Mouse (Mus musculus) heart, embryonic 16.5 days (tissue): Measurements from ENCODE around the gene Msrb3. TPM values are rescaled to one million over a fixed set of nuclear protein-coding genes. Genes with fewer than 3 reads are reported as not detected.

ENCODE experiments used
- ATAC-seq: fragments of 200-750 bp; cut with Nextera tagmentation; replicated peaks from 2 replicates; pipeline ENCODE4 v1.8.0; 2017; ENCODE audit warnings: moderate number of reproducible peaks; ENCODE audit not compliant: insufficient read depth, low FRiP score; ENCODE audit errors: extremely low read depth
- H3K27ac ChIP-seq: fragments of 300-500 bp; sonication (generic); 2 replicates; pipeline ENCODE4 v1.5.1; 2014; ENCODE audit warnings: mild to moderate bottlenecking, low read length, control low read depth, moderate library complexity
- H3K27me3 ChIP-seq: fragments of 300-500 bp; sonication (generic); 2 replicates; pipeline ENCODE4 v1.6.1; 2014; ENCODE audit warnings: low read length, mixed read lengths; ENCODE audit not compliant: control insufficient read depth, insufficient read depth
- H3K36me3 ChIP-seq: fragments of 300-500 bp; sonication (generic); 2 replicates; pipeline ENCODE4 v1.6.1; 2014; ENCODE audit not compliant: control insufficient read depth, insufficient read depth
- H3K4me1 ChIP-seq: fragments of 300-500 bp; sonication (generic); 2 replicates; pipeline ENCODE4 v1.6.1; 2014; ENCODE audit warnings: low read length, mixed read lengths; ENCODE audit not compliant: control insufficient read depth, insufficient read depth
- H3K4me2 ChIP-seq: fragments of 300-500 bp; sonication (generic); 2 replicates; pipeline ENCODE4 v1.6.1; 2014; ENCODE audit warnings: low read depth, mild to moderate bottlenecking, control low read depth, low read length
- H3K4me3 ChIP-seq: fragments of 300-500 bp; sonication (generic); 2 replicates; pipeline ENCODE4 v1.5.1; 2014; ENCODE audit warnings: mild to moderate bottlenecking, control low read depth, low read length
- H3K9ac ChIP-seq: fragments of 300-500 bp; sonication (generic); 2 replicates; pipeline ENCODE4 v1.6.1; 2014; ENCODE audit warnings: low read length, control low read depth
- H3K9me3 ChIP-seq: fragments of 300-500 bp; sonication (generic); replicated peaks from 2 replicates; pipeline ENCODE4 v1.6.1; 2016; ENCODE audit warnings: low read length; ENCODE audit not compliant: control insufficient read depth
- WGBS: fragments of 180-500 bp; shearing (Covaris S2); extraction: QIAGEN DNeasy Blood & Tissue Kit; methylation state at CpG from one replicate; pipeline ENCODE4 v1.1.7; 2014; 5-methylcytosine and 5-hydroxymethylcytosine counted together
- polyA plus RNA-seq: library from polyadenylated mRNA; unstranded; fragments of >200 nt; fragmentation: Nextera tagmentation; extraction: Ambion mirVana; gene quantifications from 2 replicates; pipeline ENCODE4 v1.2.1, GENCODE M21; 2015

Gene Msrb3
- polyA plus RNA-seq, 1 experiment from 2014 or later, result 38.3 TPM

DNA sequence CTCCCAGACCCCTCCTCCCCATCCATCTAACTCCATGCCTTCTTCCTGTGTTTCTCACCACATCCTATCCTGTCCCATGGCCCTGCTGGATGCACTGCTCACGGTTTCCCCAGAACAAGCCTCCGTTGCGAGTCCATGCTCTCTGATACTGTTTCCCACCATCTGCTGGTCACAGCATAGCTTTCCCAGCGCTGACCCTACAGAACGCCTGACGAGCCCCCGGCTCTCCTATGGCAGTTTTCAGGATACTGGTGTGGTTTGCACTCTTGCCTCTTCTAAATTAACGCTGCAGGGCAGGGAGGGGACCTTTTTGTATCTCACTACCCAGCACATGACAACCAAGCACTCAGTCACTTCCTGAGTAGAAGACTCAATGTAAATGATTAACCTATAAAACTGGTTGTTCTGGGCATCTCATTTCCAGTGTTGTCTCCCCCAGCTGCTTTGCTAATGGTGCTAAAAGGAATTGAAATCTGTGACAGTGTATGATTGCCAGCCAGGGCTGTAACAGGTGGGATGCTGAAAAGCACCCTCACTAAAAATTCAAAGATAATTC is 25.2 kb downstream of the Msrb3 start:
- Histone ChIP-seq H3K4me2 (peak overlapping the region; percentile 43), H3K4me3 (no peak overlapping the region; the same call in 1 of the 2 replicates), H3K36me3 (peaks cover 10% of the 10 kb centered on the region; the same call in 1 of the 2 replicates), H3K4me1 (peaks cover 53% of the 10 kb centered on the region), H3K9ac (peak overlapping the region; percentile 39), H3K9me3 (no peaks in the 10 kb centered on the region), H3K27me3 (no peaks in the 10 kb centered on the region), H3K27ac (peak overlapping the region; percentile 89)
- WGBS, result 43% methylated on average over 8 of the region's 8 CpGs
- no peak for ATAC-seq

DNA sequence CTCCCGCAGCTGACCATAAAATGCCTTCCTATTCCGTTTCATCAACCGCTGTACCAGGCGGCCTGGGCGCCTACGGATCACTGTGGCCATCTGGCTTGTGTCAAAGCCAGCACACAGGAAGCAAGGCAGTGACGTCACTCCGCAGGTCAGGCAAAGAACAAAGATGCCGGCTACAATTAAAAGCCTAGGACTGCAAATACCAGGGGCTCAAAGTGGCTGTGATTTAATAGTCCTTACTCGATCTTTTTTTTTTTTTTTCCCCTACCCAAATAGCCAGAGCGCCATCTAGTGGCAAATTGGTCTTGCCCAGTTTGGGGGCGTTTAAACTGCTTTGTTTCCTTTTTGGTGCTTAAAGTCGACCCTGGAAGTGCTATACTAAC is 26.4 kb downstream of the Msrb3 start:
- Histone ChIP-seq H3K4me1 (peaks cover 45% of the 10 kb centered on the region), H3K9me3 (no peaks in the 10 kb centered on the region), H3K9ac (peak overlapping the region; percentile 49), H3K4me3 (peak overlapping the region; percentile 29), H3K27me3 (no peaks in the 10 kb centered on the region), H3K36me3 (peaks cover 10% of the 10 kb centered on the region; the same call in 1 of the 2 replicates), H3K27ac (peak overlapping the region; percentile 78), H3K4me2 (peak overlapping the region; percentile 58)
- WGBS, result 6% methylated on average over 13 of the region's 13 CpGs
- peak; percentile 24; the same call in 1 of the 2 replicates for ATAC-seq

DNA sequence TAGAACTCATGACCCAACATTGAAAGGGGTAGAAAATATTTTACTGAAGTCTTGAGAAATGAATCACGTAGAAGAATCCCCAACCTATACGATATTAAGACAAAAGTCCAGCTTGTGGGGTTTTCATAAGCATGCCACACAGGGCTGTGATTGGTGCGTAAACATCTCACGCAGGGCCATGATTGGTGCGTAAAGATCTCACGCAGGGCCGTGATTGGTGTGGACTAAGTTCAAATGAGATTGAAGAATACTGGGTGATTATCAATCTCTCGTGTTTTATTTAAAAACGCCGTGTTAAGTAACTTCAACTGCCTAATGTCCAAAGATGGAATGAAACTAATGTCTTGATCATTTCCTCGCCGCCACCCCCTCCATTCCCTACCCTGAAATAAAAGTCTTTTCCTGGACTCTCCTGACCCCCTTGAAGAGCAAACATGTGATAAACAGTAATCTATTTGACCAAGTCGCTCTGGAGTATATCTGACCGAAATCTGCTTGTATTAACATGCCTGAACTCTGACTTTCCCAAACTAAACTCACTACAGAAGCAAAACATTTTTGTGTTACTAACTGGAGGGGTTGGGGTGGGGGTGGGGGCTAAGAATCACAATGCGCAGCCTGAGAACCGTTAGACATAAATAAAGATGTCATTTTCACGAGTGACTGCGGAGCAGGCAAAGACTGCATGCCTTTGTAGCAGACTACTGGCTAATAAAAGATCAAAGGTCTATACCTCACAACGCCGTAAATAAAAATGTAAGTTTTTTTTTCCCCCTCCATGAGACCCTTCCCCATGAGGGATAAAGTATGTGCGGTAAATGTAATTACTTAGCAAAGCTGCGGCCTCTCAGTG is 27.0 kb downstream of the Msrb3 start:
- 52% methylated on average over 22 of the region's 22 CpGs for WGBS
- H3K4me1 ChIP-seq, result peaks cover 39% of the 10 kb centered on the region
- peak overlapping the region; percentile 58 for H3K4me2 ChIP-seq
- H3K9ac ChIP-seq, result peak overlapping the region; percentile 39
- ATAC-seq, result no peak
- peaks cover 10% of the 10 kb centered on the region; the same call in 1 of the 2 replicates for H3K36me3 ChIP-seq
- H3K4me3 ChIP-seq, result peak overlapping the region; percentile 29
- H3K27ac ChIP-seq, result peak overlapping the region; percentile 78
- H3K27me3 ChIP-seq, result no peaks in the 10 kb centered on the region
- H3K9me3 ChIP-seq, result no peaks in the 10 kb centered on the region

DNA sequence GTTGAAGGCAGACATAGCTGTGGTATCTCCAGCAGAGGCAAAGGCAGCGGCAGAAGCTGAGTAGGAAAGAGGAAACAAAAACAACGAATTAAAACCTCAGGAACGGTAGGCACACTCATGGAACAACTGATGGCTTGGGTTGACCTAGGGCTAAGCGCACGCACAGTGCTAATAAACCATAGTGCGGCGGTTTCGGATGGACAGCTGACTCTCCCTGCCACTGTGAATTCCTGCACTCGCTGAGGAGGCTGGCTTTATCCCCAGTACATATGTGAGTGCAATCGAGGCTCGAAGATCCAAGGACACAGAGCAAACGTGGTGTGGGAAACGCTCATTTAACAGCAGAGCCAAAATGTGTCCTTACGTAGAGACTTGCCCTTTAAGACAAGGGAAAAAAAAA is 27.8 kb downstream of the Msrb3 start:
- Histone ChIP-seq H3K27me3 (no peaks in the 10 kb centered on the region), H3K4me1 (peaks cover 39% of the 10 kb centered on the region), H3K4me3 (no peak overlapping the region), H3K4me2 (no peak overlapping the region), H3K9ac (no peak overlapping the region), H3K27ac (no peak overlapping the region), H3K36me3 (peaks cover 10% of the 10 kb centered on the region; the same call in 1 of the 2 replicates), H3K9me3 (no peaks in the 10 kb centered on the region)
- no peak for ATAC-seq
- WGBS, result 80% methylated on average over 14 of the region's 14 CpGs

DNA sequence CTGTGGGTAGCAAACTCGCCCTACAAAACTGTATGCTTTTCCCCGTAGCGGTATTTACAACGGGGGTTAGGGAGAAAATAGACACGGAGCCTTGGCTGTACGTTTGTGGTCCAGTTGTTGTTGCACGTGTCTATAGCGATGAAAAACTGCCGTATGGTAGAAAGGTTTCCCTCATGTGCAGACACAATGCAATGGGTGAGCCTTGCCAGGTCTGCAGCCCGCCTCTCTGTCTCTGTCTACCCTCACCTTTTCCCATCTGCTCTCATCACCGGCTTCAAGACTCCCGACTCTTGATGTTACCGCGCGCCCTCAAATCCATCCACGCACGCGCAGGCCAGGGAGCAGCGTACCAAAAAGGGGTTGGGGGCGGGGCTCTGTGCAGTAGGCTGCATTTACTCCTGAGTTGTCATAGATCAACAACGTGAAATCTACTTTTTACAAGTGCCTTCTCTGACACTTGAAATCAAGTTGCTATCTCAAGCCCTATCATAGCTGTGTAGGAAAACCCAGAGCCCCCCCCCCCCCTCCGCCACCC is 29.6 kb downstream of the Msrb3 start:
- H3K27ac ChIP-seq, result no peak overlapping the region
- H3K36me3 ChIP-seq, result peaks cover 10% of the 10 kb centered on the region; the same call in 1 of the 2 replicates
- H3K9ac ChIP-seq, result no peak overlapping the region
- WGBS, result 90% methylated on average over 22 of the region's 22 CpGs
- H3K4me2 ChIP-seq, result no peak overlapping the region
- ATAC-seq, result no peak
- H3K27me3 ChIP-seq, result no peaks in the 10 kb centered on the region
- peaks cover 26% of the 10 kb centered on the region for H3K4me1 ChIP-seq
- no peaks in the 10 kb centered on the region for H3K9me3 ChIP-seq
- H3K4me3 ChIP-seq, result no peak overlapping the region

DNA sequence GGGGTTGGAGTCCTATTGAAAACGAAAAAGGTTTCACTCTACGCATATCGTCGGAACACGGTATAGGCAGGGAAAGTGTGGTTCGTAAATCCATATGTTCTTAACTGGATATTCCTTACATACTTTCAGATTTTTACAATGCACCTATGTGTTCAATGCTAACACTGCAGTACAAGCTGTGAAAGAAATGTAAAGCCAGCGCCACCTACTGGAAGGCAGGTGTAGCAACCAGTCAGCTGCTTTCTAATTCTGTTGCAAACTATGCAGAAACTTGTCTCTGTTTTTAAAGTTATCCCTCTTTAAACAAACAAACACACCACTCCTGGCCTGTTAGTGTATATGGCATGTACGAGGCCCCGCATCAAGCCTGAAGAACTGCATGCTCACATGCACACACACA is 34.5 kb downstream of the Msrb3 start:
- Histone ChIP-seq H3K27me3 (no peaks in the 10 kb centered on the region), H3K4me2 (no peak overlapping the region), H3K9me3 (no peaks in the 10 kb centered on the region), H3K36me3 (peaks cover 18% of the 10 kb centered on the region), H3K27ac (no peak overlapping the region), H3K9ac (no peak overlapping the region), H3K4me1 (peaks cover 4% of the 10 kb centered on the region), H3K4me3 (no peak overlapping the region)
- WGBS, result 25% methylated on average over 9 of the region's 9 CpGs
- 0 out of 2 replicates have a peak, but pooled peaks have one; percentile 52 for ATAC-seq

DNA sequence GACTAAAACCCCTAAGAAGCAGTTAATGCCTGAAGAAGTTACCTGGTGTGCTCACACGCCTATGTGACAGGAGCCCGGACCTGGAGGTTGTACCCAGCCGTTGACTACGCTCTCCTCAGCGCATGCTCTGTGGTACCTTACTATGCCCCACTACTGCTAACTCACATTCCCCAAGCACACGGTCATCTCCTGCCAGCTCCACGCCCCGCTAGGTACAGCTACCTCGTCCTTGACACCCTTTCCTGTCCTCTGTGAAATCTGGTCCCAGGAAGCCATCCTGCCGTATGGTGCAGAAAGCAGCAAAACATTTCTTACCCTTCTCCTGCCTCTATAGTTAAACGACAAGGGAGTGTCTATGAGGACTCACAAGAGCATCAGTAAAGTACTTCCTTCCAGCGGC is 37.2 kb downstream of the Msrb3 start:
- Histone ChIP-seq H3K9me3 (no peaks in the 10 kb centered on the region), H3K36me3 (peaks cover 12% of the 10 kb centered on the region), H3K9ac (no peak overlapping the region), H3K4me3 (no peak overlapping the region), H3K27me3 (no peaks in the 10 kb centered on the region), H3K4me1 (peaks cover 12% of the 10 kb centered on the region), H3K4me2 (no peak overlapping the region), H3K27ac (no peak overlapping the region)
- no peak for ATAC-seq
- 94% methylated on average over 12 of the region's 12 CpGs for WGBS

DNA sequence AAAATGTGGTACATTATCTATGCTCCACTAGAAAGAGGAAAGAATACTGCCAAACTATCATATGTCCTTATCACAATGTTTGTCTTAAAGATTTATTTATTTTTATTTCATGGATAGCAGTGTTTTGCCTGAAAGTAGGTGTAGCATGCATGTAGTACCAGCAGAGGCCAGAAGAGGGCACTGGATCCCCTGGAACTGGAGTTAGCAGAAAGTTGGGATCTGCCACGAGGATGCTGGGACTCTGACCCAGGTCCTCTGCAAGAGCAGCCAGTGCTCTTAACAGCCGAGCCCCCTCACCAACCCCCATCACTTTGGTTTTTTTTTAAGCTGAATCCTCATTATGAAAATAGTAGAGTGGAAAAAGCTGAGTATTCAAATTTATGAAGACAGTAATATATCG is 37.7 kb downstream of the Msrb3 start:
- Histone ChIP-seq H3K36me3 (peaks cover 12% of the 10 kb centered on the region), H3K9me3 (no peaks in the 10 kb centered on the region), H3K4me3 (no peak overlapping the region), H3K9ac (no peak overlapping the region), H3K4me2 (no peak overlapping the region), H3K27me3 (no peaks in the 10 kb centered on the region), H3K27ac (no peak overlapping the region), H3K4me1 (peaks cover 12% of the 10 kb centered on the region)
- WGBS, result 82% methylated on average over 3 of the region's 3 CpGs
- no peak for ATAC-seq

DNA sequence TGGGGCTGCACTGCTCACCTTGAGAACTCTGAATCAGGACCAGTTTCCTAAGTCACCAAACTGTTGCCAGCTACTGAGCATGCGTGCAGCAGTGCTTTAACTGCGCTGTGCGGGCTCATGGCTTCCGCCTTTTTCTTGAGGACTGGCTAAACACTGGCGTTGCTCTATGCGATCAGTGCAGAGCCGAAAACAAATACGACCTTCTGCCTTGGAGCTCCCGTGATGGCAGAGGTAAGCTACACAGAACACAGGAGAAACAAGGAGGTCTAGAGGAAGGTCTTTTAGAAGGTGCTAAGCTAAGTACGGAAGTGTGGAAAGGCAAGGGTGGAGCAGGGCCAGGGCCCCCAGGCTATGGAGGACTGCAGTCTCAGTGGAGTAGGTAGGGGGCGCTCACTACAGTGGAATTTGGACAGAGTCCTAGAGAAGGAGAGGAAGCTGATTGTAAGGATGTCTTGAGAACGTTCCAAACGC is 41.3 kb downstream of the Msrb3 start:
- no peaks in the 10 kb centered on the region for H3K27me3 ChIP-seq
- peaks cover 12% of the 10 kb centered on the region for H3K4me1 ChIP-seq
- WGBS, result 48% methylated on average over 13 of the region's 13 CpGs
- H3K27ac ChIP-seq, result no peak overlapping the region
- H3K9ac ChIP-seq, result no peak overlapping the region
- peak overlapping the region; percentile 6; the same call in 1 of the 2 replicates for H3K4me2 ChIP-seq
- peaks cover 12% of the 10 kb centered on the region for H3K36me3 ChIP-seq
- no peaks in the 10 kb centered on the region for H3K9me3 ChIP-seq
- peak; percentile 77 for ATAC-seq
- H3K4me3 ChIP-seq, result no peak overlapping the region
